Mouse (Mus musculus): Measurements from ENCODE around the gene Cldn24.

DNA sequence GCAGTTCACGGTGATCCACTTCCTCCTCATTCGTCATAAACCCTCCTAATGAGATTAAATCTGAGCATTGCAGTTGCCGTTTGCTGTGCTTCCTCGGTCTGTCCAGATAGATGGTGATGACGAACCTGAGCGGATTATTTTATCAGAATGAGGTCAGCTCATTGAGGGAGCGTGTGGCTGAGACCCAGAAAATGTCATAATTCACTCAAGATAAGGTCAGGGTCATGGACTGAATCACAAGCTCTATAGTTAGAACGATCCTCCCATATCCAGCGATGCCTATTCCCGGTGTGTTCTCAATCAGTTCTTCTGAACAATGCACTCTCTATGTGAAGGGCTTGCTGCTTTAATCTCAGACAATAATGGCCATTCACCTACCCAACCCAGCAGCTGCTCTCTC, 34.2 kb upstream of the Cldn24 start:
- no peak for TF ChIP-seq CTCF (IDR thresholded peaks at IDR 0.05; ENCODE audit: extremely low read depth, insufficient read depth, low read length)
- no peak for TF ChIP-seq POLR2A (IDR thresholded peaks at IDR 0.05; ENCODE audit: extremely low read depth, insufficient read depth, low read length)
